Mouse (Mus musculus): ENCODE data around the gene Ece1.

Gene Ece1

GRCm38 (mm10) chr4:137862019-137862418 is at the start of gene Ece1:
Gene Ece1 (plus strand): TSS chr4:137862237.
- in situ Hi-C loops (cut with MboI, MseI), result loop anchor here (25.0 kb wide), 1 partner anchor 1900 kb away; the partner anchor contains the start of genes Gale and Lypla2

GRCm38 (mm10) chr4:137812946-137813708 is 48.9 kb upstream of the Ece1 start:
- in situ Hi-C loops (cut with MboI, MseI), result no loop called here

- in situ Hi-C loops (cut with MboI, MseI), result no loop called here
Observed at GRCm38 (mm10) chr4:137814140-137814539, 47.9 kb upstream of the Ece1 start.

DNA sequence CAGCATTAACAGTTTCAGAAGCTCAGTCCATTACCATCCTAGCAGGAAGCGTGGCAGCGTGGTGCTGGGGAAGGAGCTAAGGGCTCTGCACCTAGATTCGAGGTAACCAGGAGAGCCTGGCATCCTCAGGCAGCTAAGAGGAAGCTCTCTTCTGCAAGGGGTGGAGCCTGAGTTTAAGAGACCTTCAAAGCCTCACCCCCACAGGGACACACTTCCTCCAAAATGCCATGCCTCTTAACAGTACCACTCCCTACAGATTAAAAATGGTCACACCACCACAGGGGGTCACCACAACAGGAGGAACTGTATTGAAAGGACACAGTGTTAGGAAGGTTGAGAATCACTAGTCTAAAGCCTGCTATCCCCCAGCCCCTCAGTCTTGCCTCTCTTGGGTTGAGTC is 46.6 kb upstream of the Ece1 start:
- in situ Hi-C loops (cut with MboI, MseI), result no loop called here

- in situ Hi-C loops (cut with MboI, MseI), result no loop called here
Observed at GRCm38 (mm10) chr4:137816216-137816615, 45.8 kb upstream of the Ece1 start.

DNA sequence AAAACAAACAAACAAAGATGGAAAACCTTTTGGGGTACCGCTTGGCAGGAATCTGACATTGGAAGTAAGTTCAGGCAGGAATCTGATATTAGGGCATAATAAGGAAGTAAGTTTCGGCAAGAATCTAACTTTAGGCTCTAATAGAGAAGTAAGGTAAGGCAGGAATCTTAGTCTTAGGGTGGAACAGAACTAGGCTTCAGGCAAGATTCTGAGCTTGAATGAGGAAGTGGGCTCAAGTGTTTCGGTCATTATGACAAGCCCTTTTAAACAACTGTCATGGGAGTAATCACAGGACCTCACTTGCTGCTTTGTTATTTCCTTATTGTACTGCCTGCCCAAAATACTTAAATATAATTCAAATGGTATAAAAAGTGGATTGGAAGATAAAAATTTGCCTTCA is 43.7 kb upstream of the Ece1 start:
- in situ Hi-C loops (cut with MboI, MseI), result no loop called here

DNA sequence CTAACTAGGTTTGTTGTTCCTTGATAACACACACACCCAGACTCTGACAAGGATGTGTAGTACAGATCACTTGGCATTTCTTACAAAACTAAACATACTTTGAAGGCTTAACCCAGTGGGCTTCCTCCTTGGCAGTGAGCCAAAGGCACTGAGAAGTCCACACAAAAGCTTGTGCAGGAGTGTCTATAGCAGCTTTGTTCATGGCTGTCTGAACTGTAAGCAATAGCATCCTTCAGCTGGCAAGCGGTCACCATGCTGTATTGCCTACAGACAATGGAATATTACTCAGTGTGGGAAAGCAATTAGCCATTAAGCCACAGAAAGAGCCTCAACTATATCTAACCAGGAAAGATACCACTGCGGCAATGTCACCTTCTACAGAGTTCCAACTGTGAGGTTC is 42.5 kb upstream of the Ece1 start:
- in situ Hi-C loops (cut with MboI, MseI), result no loop called here

DNA sequence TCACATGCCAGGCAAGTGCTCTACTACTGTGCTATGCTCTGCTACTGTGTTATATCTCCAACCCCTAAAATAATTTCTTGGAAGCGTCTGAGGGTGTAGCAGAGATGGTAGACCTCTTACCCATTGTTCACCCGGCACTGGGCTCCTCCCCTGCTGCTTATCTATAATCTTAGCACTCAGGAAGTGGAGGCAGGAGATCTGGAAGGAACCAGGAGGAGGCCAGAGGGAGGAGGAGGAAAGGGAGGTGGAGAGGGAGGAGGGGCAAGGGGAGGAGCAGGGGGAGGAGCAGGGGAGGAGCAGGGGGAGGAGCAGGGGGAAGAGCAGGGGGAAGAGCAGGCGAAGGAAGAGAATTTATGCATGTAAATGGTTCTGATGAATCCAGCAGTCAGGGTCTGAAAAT is 41.3 kb upstream of the Ece1 start:
- in situ Hi-C loops (cut with MboI, MseI), result no loop called here

GRCm38 (mm10) chr4:137822537-137822936 is 39.5 kb upstream of the Ece1 start:
- in situ Hi-C loops (cut with MboI, MseI), result no loop called here

DNA sequence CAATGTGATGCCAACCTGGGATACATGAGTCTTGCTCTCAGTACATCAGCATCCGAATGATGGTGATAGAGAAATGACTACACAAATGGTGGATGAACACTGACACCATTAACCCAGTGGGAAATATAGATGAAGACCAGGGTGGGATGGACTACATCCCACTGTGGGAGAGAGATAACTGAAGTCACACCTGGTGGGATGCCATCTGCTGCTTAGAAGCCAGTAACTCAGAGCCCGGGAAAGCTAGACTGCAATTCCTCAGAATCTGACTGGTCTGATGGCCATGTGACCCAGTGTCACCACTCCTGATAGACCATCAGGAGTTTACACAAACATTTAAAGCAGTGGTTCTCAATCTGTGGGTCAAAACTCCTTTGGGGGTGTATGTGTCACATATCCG is 38.5 kb upstream of the Ece1 start:
- in situ Hi-C loops (cut with MboI, MseI), result no loop called here

DNA sequence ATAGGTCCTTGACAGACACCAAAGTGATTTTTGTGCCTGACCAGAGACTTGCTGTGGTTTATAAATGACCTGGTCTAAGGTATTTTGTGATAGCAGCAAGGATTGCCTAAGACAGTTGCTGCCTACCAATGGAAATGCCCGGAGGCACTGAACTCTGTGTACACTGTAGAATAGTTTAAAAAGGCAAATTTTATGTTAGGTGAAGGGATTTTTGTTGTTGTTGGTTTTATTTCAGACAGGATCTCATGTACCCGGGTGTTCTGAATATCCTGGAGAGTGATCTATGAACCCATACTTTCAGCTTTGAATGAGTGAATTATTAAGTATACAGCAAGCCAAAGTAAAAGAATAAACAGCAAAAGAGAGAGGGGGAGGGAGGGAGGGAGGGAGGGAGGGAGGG is 37.2 kb upstream of the Ece1 start:
- in situ Hi-C loops (cut with MboI, MseI), result no loop called here

- in situ Hi-C loops (cut with MboI, MseI), result no loop called here
Observed at GRCm38 (mm10) chr4:137830380-137830779, 31.7 kb upstream of the Ece1 start.

- in situ Hi-C loops (cut with MboI, MseI), result no loop called here
Observed at GRCm38 (mm10) chr4:137831598-137831997, 30.4 kb upstream of the Ece1 start.

- in situ Hi-C loops (cut with MboI, MseI), result loop anchor here (5.0 kb wide), 1 partner anchor 103 kb away; no protein-coding TSS in a partner anchor
Observed at GRCm38 (mm10) chr4:137835624-137836337, 26.3 kb upstream of the Ece1 start.

DNA sequence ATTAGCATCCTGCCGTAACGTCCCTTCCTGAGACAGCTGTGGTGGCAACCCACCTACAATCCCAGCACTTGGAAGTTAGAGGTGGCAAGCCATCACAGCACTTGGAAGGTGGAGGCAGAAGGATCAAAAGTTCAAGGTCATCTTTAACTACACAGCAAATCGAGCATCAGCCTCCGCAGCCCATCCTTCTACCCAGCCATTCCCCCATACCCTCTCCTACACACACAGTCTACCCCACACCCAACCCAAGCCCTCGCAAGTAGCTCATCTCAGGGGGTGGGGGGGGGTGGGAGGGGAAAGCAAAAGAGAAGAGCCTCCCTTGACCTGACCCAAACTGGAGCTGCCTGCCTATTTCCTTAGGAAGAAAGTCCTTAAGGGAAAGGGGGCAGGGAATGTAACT is 25.3 kb upstream of the Ece1 start:
- in situ Hi-C loops (cut with MboI, MseI), result loop anchor here (5.0 kb wide), 1 partner anchor 104 kb away; no protein-coding TSS in a partner anchor

DNA sequence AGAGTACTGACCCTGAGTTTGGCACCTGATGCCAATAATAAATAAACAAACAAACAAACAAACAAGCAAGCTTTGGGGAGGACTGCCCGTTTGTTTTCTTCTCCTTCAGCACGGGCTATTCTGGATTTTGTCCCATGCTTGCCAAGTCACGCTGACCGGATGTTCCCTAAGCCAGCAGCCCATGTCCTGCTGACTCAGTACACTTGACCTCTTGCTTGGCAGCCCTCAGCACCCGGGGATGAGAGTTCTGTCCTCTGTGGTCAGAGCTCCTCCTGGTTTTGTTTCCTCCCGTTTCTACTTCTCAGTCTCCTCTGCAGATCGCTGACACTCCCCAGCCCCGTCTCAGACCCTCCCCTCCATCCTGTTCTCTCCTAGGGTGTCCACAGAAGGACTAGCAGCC is 24.2 kb upstream of the Ece1 start:
- in situ Hi-C loops (cut with MboI, MseI), result loop anchor here (5.0 kb wide), 1 partner anchor 105 kb away; no protein-coding TSS in a partner anchor

- in situ Hi-C loops (cut with MboI, MseI), result loop anchor here (5.0 kb wide), 1 partner anchor 106 kb away; no protein-coding TSS in a partner anchor
Observed at GRCm38 (mm10) chr4:137838791-137839190, 23.2 kb upstream of the Ece1 start.

DNA sequence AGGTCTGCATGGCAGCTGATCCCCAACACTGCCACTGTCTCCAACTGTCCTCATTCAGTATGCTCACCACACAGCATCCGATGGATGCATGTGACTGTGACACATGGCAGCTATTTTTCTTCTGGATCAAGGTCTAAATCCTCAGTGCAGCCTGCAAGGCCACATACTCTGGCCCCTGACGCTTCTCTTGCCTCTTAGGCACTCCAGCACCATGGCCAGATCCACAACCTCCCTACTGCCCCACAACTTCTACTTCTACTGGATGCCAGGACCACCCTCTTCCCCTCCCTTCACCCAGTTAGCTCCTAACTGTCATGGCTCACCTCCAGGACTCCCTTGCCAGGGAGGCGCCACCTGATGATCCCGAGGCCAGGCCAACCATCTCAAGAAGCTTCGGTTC is 22.6 kb upstream of the Ece1 start:
- in situ Hi-C loops (cut with MboI, MseI), result loop anchor here (5.0 kb wide), 1 partner anchor 107 kb away; no protein-coding TSS in a partner anchor

DNA sequence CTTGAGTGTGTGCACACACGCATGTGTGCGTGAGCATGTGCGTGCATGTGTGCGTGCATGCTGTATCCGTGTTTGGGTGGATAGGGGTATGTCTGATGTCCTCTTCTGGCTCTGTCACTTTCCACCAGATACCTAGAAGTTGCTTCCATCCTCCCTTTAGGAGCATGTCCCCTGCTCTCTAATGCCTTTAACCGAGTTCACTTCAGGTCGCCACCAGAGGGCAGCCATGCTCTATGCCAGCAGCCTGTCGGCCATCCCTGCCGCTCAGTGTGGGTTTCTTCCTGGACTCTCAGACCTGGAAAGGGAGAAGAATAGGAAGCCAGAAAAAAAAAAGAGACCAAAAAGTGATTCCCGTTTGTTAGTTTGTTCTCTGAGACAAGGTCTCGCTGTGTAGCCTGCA is 17.4 kb upstream of the Ece1 start:
- in situ Hi-C loops (cut with MboI, MseI), result loop anchor here (10.0 kb wide), 1 partner anchor 440 kb away; no protein-coding TSS in a partner anchor

DNA sequence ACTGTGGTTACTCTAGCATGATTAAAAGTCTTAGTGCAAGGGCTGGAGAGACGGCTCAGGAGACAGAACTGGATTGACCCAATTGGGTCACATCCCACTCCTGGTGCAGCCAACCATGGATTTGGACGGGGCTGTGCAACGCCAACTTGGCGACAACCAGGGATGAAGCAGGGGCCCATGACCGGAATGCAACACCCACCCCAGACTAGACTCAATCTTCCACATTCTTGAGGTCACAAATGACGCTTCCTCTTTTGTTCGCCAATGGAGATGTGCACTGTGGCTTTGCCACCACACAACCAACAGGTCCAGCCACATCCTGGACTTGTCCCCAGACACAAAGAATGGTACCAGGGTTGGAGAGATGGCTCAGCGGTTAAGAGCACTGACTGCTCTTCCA is 14.4 kb upstream of the Ece1 start:
- in situ Hi-C loops (cut with MboI, MseI), result loop anchor here (10.0 kb wide), 1 partner anchor 437 kb away; no protein-coding TSS in a partner anchor

GRCm38 (mm10) chr4:137850161-137850560 is 11.9 kb upstream of the Ece1 start:
- in situ Hi-C loops (cut with MboI, MseI), result loop anchor here (5.0 to 25.0 kb wide), 3 partner anchors 102 to 1888 kb away; partner anchors contain the start of genes Gale, Hp1bp3 and Lypla2

- in situ Hi-C loops (cut with MboI, MseI), result loop anchor here (5.0 to 25.0 kb wide), 3 partner anchors 101 to 1889 kb away; partner anchors contain the start of genes Gale, Hp1bp3 and Lypla2
Observed at GRCm38 (mm10) chr4:137851484-137851883, 10.6 kb upstream of the Ece1 start.

Data from T-helper 2 cell (primary cell).